Mouse (Mus musculus) v-Abl transformed pro-B cells (cell line): ENCODE measurements around the gene Crocc2.

Source experiments
- in situ Hi-C, 2 experiments: fragments of 400-800 bp; cut with MboI; formaldehyde crosslinking; loops; one replicate each; pipeline ENCODE4 v1.15.1; 2025; ENCODE audit not compliant: unreplicated experiment in 2 of 2

Crocc2 gene

GRCm38 (mm10) chr1:93255761-93256160 lies 87.2 kb downstream of the Crocc2 start:
- in situ Hi-C loops = no loop called here

DNA sequence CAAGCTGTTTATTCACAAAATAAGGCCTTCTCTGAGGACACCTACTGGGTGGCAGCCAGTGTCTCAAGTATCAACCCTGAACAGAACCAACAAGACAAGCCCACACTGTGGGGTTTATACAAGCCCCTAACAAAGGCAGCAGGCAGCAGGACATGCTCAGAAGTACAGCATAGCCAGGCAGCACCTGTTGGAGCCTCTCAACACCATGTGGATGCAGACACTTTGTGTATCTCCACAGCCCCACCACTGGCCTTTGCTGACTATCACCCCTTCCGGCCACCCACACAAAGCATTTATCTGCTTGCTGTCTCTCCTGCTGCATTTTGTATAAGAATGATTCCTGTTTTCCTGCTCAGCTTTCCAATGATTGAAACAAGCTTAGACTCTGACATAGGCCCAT lies 89.0 kb downstream of the Crocc2 start:
- in situ Hi-C loops = no loop called here

- in situ Hi-C loops = no loop called here
Measured at GRCm38 (mm10) chr1:93267207-93267606, 98.7 kb downstream of the Crocc2 start.

DNA sequence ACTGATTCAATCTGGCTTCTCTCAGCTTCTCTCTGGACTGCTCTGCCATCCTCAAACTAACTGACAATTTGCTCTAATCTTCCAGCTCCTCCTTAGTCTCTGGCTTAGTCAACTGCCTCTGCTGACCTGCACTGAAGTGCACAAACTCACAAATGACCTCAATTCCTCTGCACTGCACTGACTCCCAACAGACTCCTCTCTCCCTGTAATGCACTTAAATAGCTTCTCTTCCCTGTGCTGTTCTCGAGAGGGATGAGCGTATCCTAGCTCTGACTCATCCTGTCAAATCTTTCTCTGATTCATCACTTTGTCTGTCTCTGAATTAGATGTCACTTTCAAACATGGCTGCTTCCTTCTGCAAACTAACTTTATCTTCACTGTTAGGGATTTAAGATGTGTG lies 99.7 kb downstream of the Crocc2 start:
- in situ Hi-C loops = no loop called here

DNA sequence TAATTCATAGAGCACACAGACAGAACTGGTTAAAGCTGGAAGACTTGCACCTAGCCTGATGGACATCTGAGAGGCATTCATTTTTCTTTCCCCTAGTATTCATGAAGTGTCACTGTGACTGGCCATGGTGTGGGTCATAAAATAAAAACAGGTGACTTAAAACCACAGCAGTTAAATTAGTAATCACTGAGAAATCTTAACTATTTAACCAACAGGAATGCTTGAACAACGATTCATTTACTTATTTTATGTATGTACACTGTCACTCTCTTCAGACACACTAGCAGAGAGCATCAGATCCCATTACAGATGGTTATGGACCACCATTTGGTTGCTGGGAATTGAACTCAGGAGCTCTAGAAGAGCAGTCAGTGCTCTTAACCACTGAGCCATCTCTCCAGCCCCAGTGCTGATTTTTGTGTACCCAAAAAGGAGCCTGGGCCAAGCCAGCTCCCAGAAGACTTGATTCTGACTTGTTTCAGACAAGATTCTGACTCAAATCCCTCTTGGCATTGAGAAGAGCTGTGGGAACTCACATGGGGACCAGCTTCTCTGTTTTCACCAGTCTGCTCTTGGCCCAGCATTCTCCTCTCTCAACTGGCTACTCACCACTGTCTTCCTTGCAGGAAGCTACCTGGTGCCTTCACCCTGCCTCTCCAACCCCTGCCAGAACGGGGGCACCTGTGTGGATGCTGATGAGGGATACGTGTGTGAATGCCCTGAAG lies 102.2 kb downstream of the Crocc2 start:
- in situ Hi-C loops = no loop called here

- in situ Hi-C loops = no loop called here
Measured at GRCm38 (mm10) chr1:93271751-93272150, 103.2 kb downstream of the Crocc2 start.

DNA sequence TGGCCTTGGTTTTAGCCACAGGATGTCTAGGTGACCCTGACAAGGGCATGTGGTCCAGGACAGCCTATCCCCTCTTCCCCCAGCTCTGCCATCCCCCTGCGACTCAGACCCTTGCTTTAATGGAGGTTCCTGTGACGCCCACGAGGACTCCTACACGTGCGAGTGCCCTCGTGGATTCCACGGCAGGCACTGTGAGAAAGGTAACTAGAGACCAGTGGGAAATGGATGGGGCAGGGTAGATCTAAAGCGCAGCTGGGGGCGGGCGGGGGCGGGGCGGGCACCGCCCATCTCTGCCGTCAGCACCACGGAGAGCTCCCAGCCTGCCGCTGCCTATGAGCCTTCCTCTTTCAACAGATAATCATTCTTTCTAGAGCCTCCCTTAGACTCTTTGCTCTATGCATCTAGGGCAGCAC lies 103.9 kb downstream of the Crocc2 start:
- in situ Hi-C loops = no loop called here

DNA sequence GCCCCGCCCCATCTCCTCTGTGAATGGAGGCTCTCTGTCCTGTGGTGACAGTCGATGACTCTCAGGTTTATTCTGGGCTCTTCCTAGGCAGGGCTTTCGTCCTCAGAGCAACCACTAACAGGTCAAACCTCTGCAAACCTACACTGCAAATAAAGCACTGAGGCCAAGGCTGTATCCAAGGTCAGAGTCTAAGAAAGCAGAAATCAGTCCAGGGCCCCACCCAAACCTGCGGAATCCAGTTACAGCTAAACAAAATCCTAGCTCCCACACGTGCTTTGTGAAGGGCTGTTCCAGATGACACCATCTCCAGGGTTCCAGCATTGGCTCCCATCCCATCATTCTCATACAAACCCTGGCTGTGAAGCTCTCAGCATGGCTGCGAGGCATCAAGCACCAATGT lies 107.0 kb downstream of the Crocc2 start:
- in situ Hi-C loops = no loop called here

GRCm38 (mm10) chr1:93277041-93277440 lies 108.5 kb downstream of the Crocc2 start:
- in situ Hi-C loops = no loop called here
